Mouse (Mus musculus) embryonic facial prominence, embryonic 11.5 days (tissue): Measurements from ENCODE around the gene Exosc10. TPM values are rescaled to one million over a fixed set of nuclear protein-coding genes. Genes with fewer than 3 reads are reported as not detected.

Source experiments
- ATAC-seq: fragments of 200-750 bp; cut with Nextera tagmentation; replicated peaks from 2 replicates; pipeline ENCODE4 v1.8.0; 2017; ENCODE audit warnings: low read depth; ENCODE audit not compliant: insufficient number of reproducible peaks, low FRiP score, low TSS enrichment
- DNase-seq: peaks from one replicate; pipeline ENCODE4 v3.0.0-alpha.2; 2015; ENCODE audit warnings: low spot score
- H3K27ac ChIP-seq: fragments of 300-500 bp; sonication (generic); replicated peaks from 2 replicates; pipeline ENCODE4 v1.5.1; 2014; ENCODE audit warnings: mild to moderate bottlenecking, low read depth, low read length, control low read depth
- H3K27me3 ChIP-seq: fragments of 300-500 bp; sonication (generic); 2 replicates; pipeline ENCODE4 v1.6.1; 2014; ENCODE audit warnings: mild to moderate bottlenecking, low read length, moderate library complexity, mixed read lengths; ENCODE audit not compliant: control insufficient read depth, insufficient read depth
- H3K36me3 ChIP-seq: fragments of 300-500 bp; sonication (generic); replicated peaks from 2 replicates; pipeline ENCODE4 v1.6.1; 2014; ENCODE audit warnings: low read depth, mild to moderate bottlenecking, low read length, moderate library complexity, mixed read lengths; ENCODE audit not compliant: control insufficient read depth, insufficient read depth
- H3K4me1 ChIP-seq: fragments of 300-500 bp; sonication (generic); 2 replicates; pipeline ENCODE4 v1.6.1; 2014; ENCODE audit warnings: low read length, mixed read lengths; ENCODE audit not compliant: control insufficient read depth, insufficient read depth
- H3K4me2 ChIP-seq: fragments of 300-500 bp; sonication (generic); 2 replicates; pipeline ENCODE4 v1.6.1; 2014; ENCODE audit warnings: low read depth, mild to moderate bottlenecking, control low read depth, low read length, moderate library complexity
- H3K4me3 ChIP-seq: fragments of 300-500 bp; sonication (generic); 2 replicates; pipeline ENCODE4 v1.5.1; 2014; ENCODE audit warnings: low read depth, low read length, control low read depth
- H3K9ac ChIP-seq: fragments of 300-500 bp; sonication (generic); replicated peaks from 2 replicates; pipeline ENCODE4 v1.6.1; 2014; ENCODE audit warnings: mild to moderate bottlenecking, control low read depth, low read length
- H3K9me3 ChIP-seq: fragments of 300-500 bp; sonication (generic); replicated peaks from 2 replicates; pipeline ENCODE4 v1.6.1; 2016; ENCODE audit warnings: mild to moderate bottlenecking, low read length, inconsistent platforms, mixed read lengths; ENCODE audit not compliant: control insufficient read depth
- WGBS: fragments of 180-500 bp; shearing (Covaris S2); extraction: QIAGEN DNeasy Blood & Tissue Kit; methylation state at CpG from one replicate; pipeline ENCODE4 v1.1.7; 2014; 5-methylcytosine and 5-hydroxymethylcytosine counted together
- polyA plus RNA-seq: library from polyadenylated mRNA; unstranded; fragments of >200 nt; fragmentation: Nextera tagmentation; extraction: Ambion mirVana; gene quantifications from 2 replicates; pipeline ENCODE4 v1.2.1, GENCODE M21; 2014

The Exosc10 gene
- polyA plus RNA-seq, 1 experiment from 2014 or later: 114 TPM

DNA sequence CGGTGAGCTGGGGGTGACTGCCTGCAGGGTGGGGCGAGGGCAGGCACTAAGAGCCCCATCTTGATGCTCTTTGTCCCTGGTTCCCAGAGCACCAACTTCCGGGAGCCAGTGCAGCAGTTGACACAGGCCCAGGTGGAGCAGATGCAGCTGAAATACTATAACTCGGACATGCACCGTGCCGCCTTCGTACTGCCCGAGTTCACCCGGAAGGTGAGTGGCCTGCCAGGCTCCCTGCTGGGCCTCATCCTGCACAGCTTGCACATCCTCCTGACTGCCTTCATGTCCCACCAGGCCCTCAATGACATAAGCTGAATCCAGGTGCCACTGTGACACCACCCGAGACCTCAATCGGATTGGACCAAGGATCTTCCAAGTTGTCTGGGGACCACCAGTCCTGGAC lies 35.8 kb downstream of the Exosc10 start:
- no peak overlapping the region for H3K9ac ChIP-seq

DNA sequence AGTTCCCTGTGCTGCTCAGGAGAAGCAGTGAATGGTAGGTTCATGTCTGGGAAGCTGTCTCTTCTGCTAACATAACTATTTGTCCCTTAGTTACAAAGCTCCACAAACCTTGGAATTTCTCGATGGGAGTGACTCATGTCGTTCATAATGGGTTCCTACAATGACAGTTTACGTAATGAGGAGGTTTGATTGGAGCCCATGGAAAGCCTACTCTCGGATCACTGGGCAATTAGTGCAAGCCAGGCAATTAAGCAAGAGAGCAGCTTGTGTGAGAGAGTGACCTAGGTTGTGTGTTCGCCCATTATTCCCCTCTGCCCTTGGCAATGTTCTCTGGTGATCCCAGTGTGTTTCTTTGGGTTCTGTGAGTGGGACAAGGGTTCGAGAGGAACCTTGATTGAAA lies 37.7 kb downstream of the Exosc10 start:
- 83% methylated on average over 6 of the region's 6 CpGs for WGBS
- no peak for ATAC-seq
- no peak overlapping the region for H3K9ac ChIP-seq

More for the DNA sequence above, 35.8 kb downstream of the Exosc10 start:
- no peaks in the 10 kb centered on the region for H3K27me3 ChIP-seq
- H3K27ac ChIP-seq: no peak overlapping the region
- no peaks in the 10 kb centered on the region for H3K9me3 ChIP-seq
- ATAC-seq (no peak), DNase-seq (no peak)
- H3K36me3 ChIP-seq: peaks cover 20% of the 10 kb centered on the region
- no peaks in the 10 kb centered on the region for H3K4me1 ChIP-seq
- H3K4me2 ChIP-seq: no peak overlapping the region
- WGBS: 96% methylated on average over 11 of the region's 11 CpGs
- H3K4me3 ChIP-seq: no peak overlapping the region

DNA sequence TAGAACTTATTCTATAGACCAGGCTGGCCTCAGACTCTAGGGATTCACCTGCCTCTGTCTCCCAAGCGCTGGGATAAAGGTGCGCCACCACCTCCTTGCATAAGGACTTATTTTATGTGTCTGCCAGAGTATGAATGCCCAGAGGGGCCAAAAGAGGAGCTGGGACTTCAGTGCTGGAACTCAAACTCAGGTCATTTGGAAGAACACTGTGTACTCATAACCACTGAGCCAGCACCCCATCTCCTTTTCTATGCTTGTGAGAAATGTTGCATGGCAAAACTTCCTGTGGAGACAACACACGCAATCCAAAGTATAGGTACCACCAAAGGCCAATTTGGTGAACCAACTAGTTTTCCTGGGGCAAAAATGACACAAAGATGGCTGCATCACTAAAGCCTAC lies 38.5 kb downstream of the Exosc10 start:
- Histone ChIP-seq H3K4me1 (no peaks in the 10 kb centered on the region), H3K36me3 (peaks cover 20% of the 10 kb centered on the region), H3K9me3 (no peaks in the 10 kb centered on the region), H3K27ac (no peak overlapping the region), H3K4me3 (no peak overlapping the region), H3K9ac (no peak overlapping the region), H3K4me2 (no peak overlapping the region), H3K27me3 (no peaks in the 10 kb centered on the region)
- 95% methylated on average over 3 of the region's 3 CpGs for WGBS
- ATAC-seq (no peak), DNase-seq (no peak)

More for the DNA sequence above, 37.7 kb downstream of the Exosc10 start:
- no peak overlapping the region for H3K4me2 ChIP-seq
- DNase-seq: no peak
- H3K27me3 ChIP-seq: no peaks in the 10 kb centered on the region
- H3K27ac ChIP-seq: no peak overlapping the region
- H3K9me3 ChIP-seq: no peaks in the 10 kb centered on the region
- H3K4me1 ChIP-seq: no peaks in the 10 kb centered on the region
- H3K4me3 ChIP-seq: no peak overlapping the region
- H3K36me3 ChIP-seq: peaks cover 20% of the 10 kb centered on the region

DNA sequence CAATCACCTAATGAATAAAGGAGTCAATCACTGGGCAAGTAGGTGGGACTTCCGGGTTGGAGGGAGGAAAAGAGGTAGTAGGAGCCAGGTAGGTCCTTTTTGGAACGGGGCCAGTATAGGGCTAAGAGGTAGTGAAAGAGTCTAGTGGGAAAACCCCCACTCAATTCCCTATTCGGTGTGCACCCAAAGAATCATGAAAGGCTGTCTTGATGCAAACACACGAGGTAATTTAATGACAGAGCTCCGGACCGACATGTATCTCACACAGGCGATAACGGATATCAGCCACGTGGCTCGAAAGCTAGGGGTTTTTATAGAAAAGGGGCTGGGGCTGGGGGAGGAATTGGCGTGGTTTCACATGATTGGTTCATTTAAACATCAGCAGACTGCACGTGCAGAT lies 40.6 kb downstream of the Exosc10 start:
- H3K36me3 ChIP-seq: peaks cover 18% of the 10 kb centered on the region

DNA sequence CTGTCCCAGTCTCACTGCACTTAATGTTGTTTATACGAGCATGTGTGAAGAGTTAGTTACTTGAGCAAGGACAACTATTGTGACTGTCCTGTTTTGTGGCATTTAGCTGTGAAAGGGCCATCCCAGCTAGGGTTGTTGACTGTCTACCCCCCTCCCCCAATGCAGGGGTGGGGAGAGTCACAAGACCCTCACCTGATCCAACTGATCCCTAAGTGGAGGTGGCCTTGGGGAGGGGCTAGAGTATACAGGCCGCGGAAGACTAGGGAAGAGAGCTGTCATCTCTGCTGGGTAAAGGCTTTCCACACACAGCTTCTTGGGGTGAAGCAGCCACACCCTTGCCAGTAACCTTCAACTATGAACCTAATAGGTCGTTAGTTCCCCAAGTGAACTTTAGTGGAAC lies 42.1 kb downstream of the Exosc10 start:
- H3K4me3 ChIP-seq: no peak overlapping the region
- no peak overlapping the region for H3K4me2 ChIP-seq
- no peaks in the 10 kb centered on the region for H3K9me3 ChIP-seq
- H3K36me3 ChIP-seq: peaks cover 8% of the 10 kb centered on the region
- WGBS: 86% methylated on average over 4 of the region's 4 CpGs
- ATAC-seq (no peak), DNase-seq (no peak)
- no peaks in the 10 kb centered on the region for H3K4me1 ChIP-seq
- H3K9ac ChIP-seq: no peak overlapping the region
- H3K27ac ChIP-seq: no peak overlapping the region
- H3K27me3 ChIP-seq: no peaks in the 10 kb centered on the region

More for the DNA sequence above, 40.6 kb downstream of the Exosc10 start:
- ATAC-seq: no peak
- no peaks in the 10 kb centered on the region for H3K9me3 ChIP-seq
- no peak for DNase-seq
- H3K4me3 ChIP-seq: no peak overlapping the region
- H3K4me2 ChIP-seq: no peak overlapping the region
- no peak overlapping the region for H3K9ac ChIP-seq
- no peaks in the 10 kb centered on the region for H3K27me3 ChIP-seq
- no peaks in the 10 kb centered on the region for H3K4me1 ChIP-seq
- no peak overlapping the region for H3K27ac ChIP-seq
- 93% methylated on average over 12 of the region's 12 CpGs for WGBS

DNA sequence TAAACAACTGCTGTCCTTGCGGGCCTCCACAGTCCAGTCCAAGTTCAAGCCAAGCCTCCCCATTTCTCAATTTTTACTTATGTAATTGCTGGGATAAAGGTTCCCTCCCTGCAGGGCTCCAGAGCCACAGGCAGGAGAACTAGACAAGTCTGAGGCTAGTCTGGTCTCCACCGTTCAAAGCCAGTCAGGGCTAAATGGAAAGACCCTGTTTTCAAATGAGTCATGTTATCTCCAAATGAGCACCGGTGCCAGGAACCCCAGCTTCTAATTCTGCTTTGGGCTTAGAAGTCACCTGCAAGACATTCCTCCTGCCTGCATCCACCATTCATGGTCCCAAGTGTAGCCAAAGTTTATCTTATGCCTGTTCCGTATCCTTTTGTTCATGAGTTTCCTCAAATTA lies 43.6 kb downstream of the Exosc10 start:
- H3K9ac ChIP-seq: no peak overlapping the region
- ATAC-seq (no peak), DNase-seq (no peak)
- 88% methylated on average over 4 of the region's 4 CpGs for WGBS
- no peaks in the 10 kb centered on the region for H3K4me1 ChIP-seq
- no peak overlapping the region for H3K4me2 ChIP-seq
- no peaks in the 10 kb centered on the region; the same call in 1 of the 2 replicates for H3K36me3 ChIP-seq
- no peak overlapping the region for H3K27ac ChIP-seq
- H3K4me3 ChIP-seq: no peak overlapping the region
- H3K9me3 ChIP-seq: no peaks in the 10 kb centered on the region
- no peaks in the 10 kb centered on the region for H3K27me3 ChIP-seq

DNA sequence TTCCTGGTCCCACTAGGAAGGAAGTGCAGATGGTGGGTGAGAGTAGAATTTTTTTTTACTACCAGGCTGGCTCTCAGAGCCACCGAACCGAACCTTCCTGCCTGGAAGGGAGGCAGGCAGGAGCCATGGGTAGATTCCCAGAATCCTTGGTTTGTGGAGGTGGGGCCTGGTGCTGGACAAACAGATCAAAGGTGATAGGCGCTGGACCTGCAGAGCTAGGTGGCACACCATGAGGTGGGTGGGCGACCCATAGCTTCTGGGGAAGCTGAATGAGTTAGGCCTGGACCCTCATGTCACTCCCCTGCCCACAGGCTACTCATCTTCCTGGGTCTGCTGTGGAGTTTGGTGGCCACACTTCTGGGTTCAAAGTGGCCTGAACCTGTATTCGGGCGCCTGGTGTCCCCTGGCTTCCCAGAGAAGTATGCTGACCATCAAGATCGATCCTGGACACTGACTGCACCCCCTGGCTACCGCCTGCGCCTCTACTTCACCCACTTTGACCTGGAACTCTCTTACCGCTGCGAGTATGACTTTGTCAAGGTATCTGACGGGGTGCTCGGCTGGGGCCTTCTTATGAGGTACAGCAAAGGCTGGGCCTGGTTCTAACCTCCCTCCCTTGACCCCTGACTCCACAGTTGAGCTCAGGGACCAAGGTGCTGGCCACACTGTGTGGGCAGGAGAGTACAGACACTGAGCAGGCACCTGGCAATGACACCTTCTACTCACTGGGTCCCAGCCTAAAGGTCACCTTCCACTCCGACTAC lies 44.3 kb downstream of the Exosc10 start, which contains the start of gene Masp2:
Masp2 (plus strand) TSS at position 198 of the 764 bp plus-strand sequence.
- no peak for ATAC-seq
- no peak within 1 kb of the TSS for H3K4me2 ChIP-seq
- no peak within 1 kb of the TSS for H3K9ac ChIP-seq
- H3K9me3 ChIP-seq: no peaks in the 10 kb centered on the region
- H3K36me3 ChIP-seq: no peaks in the 10 kb centered on the region
- H3K27ac ChIP-seq: no peak within 1 kb of the TSS
- no peaks in the 10 kb centered on the region for H3K4me1 ChIP-seq
- no peaks in the 10 kb centered on the region for H3K27me3 ChIP-seq
- no peak within 1 kb of the TSS for H3K4me3 ChIP-seq
- no peak for DNase-seq
- whole genome bisulfite sequencing: 90% methylated on average over 14 of the region's 14 CpGs

DNA sequence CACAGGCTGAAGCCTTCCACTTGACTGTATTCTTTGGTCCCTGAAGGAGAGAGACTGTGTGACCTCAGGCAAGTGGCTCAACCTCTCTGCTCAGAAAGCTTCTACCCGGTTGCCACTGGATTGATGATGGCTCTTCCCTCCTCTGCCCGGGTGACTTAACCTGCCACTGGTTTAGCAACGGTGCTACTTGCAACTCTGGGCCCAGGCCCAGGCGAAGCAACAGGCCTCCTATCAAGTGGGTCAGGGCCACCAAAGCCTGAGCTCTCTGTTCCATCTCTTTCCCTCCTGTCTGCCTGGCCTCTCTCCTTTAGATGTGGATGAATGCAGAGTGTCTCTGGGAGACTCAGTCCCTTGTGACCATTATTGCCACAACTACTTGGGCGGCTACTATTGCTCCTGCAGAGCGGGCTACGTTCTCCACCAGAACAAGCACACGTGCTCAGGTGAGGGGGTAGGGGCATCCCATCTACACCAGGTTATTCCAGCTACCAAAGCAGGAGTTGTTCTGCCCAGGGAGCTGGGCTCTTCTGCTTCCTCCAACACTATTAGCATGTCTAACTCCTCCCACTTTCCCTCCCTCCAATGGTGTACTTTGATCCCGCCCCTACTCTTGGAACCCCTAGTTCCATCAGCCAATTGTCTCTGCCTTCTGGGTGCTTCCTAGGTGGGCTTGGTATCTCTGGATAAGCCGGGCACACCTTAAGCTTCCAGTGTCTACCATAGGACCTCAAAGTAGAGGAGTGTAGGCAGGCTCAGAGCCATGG lies 45.3 kb downstream of the Exosc10 start:
- Histone ChIP-seq H3K36me3 (no peaks in the 10 kb centered on the region), H3K9me3 (no peaks in the 10 kb centered on the region), H3K4me2 (no peak overlapping the region), H3K9ac (no peak overlapping the region), H3K27ac (no peak overlapping the region), H3K4me1 (no peaks in the 10 kb centered on the region), H3K27me3 (no peaks in the 10 kb centered on the region), H3K4me3 (no peak overlapping the region)
- DNase-seq (no peak), ATAC-seq (no peak)
- 65% methylated on average over 10 of the region's 10 CpGs for WGBS
